Mouse (Mus musculus) cerebellum, postnatal 25 days (tissue): Measurements from ENCODE around the gene Cabin1.
A peak's percentile ranks its signal among the peaks of the same experiment; 100 is the strongest.

Experiments
- DNase-seq, 2 experiments: peaks; one replicate each; pipeline ENCODE4 v3.0.0; 2021; ENCODE audit warnings: mixed read lengths in 2 of 2

Gene Cabin1

DNA sequence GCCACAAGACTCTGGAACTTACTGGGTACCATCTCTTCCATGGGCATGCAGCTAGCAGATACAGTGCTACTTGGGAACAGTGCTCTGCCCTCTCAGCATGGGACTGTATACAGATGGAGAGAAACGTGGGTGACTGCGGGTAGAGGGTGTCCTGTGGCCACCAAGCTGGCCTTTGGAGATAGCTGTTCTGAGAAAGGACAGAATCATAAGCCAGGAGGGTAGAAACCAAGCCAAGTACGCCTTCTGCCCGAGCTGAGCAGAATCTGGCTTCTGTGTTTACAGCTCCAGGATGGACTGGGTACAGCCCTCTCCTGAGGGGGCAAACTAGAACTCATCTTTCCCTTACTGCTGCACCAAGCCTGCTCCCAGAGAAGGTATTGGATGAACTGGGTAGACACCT is 101.6 kb downstream of the Cabin1 start:
- DNase-seq: peak; percentile 85 to 86

DNA sequence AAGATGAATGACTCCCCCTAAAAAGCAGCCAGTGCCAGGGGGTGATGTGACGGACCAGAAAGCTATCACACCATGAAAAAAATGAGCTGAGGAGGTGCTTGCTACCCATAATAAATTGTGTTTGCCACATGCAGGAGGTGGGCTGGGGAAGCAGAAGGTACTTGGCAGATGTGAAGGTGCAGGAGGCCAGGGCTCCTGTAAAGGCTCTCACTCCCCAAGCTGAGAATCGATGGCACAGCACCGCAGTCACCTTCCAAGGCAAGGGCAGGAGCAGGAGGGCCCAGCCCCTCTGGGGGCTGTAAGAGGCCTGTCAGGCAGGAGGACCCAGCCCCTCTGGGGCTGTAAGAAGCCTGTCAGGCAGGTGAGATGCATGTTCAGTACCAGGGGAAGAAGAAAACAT is 102.3 kb downstream of the Cabin1 start:
- peak in 1 of 2 experiments; percentile 48 for DNase-seq

DNA sequence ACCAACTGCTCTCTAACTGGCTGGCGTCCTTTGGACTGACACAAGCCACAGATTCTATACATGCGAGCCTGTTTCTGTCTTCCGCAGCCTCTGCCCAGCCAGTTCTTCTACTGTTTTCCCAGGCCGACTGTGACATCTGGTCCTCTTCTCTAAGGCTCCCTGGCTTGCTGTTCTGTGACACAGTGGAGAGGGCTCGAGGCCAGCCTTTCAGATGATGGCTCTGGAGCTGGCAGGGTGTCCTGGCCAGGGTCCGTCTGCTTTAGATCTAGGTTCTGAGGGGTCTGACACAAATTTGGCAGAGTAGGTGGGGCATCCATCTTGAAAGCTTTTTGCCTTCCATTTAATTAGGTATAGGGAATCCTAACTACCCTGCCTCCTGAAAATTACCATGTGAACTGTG is 102.8 kb downstream of the Cabin1 start:
- DNase-seq: peak; percentile 60 to 65

DNA sequence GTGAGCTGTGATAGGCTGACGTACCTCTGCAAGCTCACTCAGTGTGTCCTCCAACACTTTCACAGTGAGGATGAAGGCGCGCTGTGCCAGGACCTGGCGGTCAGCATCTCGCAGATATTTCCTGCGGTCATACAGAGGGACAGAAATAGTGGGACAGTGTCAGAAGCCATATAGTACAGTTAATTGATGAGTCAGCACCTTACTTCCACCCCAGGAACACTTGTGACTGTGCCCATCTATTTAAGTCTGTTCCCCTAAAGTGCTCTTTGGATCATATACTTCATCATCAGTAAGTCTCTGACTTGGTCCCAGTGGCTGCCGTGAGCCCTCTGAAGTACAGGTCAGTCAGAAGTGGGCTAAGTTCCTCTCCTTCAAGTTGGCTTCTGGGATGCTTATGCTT is 106.4 kb downstream of the Cabin1 start:
- no peak for DNase-seq

DNA sequence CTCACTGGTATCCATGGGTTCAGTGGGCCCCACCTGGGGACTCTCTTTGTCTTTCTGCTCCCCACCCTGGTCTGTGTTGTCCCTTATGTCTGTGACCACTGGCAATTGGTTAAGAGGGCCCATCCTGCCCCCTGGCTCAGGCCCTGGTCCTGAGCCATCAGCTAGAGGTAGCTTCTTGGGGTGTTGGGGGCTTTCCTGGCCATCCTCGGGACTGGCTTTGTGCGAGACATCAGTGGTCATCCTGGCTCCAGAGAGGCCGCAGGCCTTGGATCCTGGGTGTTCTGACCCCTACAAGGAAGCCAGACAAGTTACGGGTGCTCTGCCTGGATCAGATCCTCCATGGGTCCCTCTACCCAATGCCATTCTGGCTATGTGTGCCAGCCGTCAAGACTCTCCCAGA is 107.0 kb downstream of the Cabin1 start:
- DNase-seq: no peak

DNA sequence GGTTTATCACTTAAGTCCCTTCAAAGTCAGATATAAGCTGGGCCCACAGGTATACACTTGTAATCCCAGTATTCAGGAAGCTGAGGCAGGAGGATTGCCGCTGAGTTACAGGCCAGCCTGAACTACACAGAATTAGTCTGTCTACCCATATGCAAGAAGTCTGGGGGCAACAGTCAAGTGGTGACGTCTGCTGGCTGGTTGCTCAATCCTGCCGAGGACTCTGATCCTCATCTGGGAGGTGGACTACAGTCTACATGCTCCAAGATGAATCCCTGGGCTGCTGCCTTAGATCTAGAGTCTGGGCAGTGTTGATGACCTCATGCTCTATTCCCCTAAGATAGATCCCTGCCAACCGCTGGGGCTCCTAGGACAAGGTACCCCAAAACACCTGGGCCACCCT is 110.1 kb downstream of the Cabin1 start:
- no peak for DNase-seq

DNA sequence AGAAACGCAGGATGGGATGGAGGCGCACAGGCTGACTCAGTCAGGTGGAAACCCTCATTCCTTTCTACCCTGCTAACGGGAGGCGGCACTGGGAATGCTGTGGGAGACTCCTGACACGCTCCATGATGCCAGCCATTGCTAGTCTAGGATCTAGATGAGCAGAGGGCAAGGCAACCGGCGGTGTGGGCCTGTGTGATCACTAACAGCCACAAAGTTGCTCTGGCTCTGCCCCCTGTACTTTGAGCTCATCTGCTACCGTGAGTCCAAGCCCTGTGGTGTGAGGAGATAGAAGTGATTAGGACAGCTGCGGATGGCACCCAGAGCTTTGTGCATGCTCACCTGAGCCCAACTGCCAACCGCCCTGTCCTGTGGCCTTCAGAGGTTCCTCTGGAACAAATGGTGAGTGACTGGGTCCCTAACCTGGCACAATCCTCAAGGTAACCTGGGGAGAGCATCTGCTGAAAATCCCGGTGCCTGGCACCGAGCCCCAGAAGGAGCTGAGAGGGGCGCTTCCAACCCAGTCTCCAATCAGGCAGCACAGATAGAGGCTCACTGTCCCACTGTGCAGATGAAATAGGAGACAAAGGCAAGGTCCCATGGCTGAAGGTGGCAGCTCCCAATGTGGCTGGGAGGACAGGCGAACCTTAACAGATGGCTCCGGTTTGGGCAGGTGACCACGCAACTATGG is 112.6 kb downstream of the Cabin1 start:
- peak; percentile 54 to 57 for DNase-seq

DNA sequence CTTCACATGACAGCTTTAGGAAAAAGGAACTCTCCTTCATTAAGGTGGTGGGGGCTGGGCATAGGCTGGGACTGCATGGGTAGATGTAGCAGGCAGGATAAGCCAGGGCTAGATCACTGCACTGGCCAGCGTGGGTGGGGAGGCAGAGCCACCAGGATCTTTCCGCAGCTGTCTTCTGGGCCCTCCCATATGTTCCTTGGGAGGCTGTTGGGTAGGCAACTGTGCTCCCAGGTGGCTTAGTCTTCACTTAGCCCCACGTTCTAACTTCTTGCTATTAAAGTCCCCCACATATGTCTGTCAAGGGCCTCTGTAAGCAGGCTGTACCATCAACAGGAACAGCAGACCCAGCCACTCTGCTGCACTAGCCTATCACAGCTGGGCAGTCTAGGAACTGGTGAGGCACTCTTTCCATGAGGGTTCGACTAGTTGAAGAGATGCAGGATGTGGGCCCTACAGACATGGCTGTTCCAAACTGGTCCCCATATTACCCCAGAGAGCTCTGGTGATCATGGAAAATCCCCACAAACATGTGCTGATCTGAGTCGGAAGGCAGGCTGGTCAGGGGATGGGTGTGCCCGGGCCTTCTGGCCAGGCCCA is 113.7 kb downstream of the Cabin1 start:
- no peak for DNase-seq

DNA sequence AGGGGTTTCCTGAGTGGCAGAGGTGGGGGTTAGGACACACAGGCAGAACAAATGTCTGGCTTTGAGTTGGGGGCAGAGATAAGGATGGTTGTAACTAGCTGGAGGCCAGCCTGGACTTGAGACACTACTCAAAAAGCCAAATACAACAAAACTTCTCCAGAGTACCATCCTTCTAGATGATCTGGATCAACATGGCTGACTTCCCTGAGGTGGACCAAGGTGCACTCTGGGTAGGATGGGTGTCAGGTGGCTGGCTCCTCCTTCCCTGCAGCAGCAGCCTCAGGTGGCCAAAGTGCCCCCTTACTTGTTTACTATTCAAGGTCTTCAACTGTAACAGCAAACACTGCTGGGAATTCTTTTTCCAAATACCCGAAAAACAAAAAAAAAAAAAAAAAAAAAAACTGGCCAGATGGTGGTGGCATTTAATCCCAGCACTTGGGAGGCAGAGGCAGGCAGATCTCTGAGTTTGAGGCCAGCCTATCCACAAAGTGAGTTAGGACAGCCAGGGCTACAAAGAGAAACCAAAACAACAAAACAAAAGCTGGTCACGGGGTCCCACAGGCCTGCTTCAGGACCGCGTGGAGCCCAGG is 114.6 kb downstream of the Cabin1 start:
- DNase-seq: no peak

DNA sequence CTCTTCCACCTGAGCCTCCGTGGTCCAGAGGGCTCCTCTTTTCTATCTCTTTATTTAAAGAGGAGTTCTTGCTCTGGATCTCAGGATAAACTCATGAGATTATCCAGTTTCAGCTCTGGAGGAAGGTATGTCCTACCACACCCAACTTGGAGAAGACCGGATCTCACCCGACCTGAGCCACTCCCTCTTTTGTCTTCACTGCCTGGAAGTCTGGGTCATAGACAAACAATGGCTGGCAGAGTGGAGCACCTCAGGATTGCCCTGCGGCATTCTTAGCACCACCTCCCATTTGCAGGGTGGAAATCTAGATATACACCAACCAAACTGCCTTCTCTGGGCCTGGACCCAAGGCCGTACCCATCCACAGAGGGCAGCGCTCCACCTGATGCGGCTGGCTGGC is 115.1 kb downstream of the Cabin1 start:
- DNase-seq: peak in 1 of 2 experiments; percentile 13

DNA sequence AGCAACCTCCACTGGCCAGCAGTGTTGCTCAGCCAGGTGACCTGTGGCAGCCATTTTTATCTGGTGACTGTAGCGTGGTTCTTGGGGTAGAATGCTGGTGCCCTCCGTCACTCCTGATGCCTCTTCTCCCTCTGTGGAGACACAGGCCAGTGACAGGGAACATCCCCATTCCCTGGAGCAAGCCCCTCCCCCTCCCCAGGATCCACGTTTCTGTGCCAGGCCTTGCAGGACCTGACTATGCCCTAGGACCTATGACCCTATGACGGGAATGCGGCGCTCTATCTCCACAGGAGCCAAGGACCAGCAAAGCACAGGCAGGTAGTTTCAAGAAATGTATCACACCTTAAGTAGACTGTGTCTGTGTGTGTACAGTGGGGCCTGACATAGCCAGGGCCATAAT is 116.0 kb downstream of the Cabin1 start:
- peak in 1 of 2 experiments; percentile 26 for DNase-seq

DNA sequence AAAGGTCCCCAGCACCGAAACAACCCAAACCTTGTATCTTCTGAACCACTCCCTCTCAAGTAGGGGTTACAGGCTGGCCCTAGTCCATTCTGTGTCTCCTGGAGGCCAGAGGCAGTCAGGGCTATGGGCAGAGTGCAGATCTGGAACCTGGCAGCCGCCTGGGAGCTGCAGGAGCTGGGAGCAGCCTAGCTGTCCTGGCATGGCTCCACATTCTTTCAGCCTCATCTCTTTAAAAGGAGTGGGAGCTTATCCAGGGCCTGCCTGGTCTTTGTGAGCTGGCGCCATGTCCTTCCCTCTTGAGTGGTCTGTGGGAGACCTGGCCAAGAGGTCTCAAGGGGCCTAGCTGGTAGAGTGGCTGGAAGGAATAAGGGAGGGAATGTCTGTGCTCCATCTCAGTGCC is 116.8 kb downstream of the Cabin1 start:
- peak; percentile 69 to 77 for DNase-seq

DNA sequence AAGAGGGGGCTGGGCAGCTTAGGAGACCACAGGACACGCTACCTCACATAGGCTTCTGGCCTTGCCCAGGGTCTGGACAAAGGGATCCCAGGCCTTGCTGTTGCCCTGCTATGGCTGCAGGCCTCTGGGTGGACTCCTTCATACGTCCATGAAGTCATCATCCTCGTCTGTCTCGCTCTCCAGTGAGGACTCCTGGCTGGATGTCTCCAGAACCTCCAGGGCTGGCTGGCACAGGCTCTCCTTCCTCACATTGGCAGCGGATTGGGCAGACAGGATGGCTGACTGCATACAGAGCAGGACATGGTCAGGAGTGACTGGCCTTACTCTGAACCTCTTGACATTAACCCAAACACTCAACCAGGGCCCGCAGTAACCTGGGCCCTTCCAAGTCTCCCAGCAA is 117.7 kb downstream of the Cabin1 start:
- peak; percentile 54 to 65 for DNase-seq

DNA sequence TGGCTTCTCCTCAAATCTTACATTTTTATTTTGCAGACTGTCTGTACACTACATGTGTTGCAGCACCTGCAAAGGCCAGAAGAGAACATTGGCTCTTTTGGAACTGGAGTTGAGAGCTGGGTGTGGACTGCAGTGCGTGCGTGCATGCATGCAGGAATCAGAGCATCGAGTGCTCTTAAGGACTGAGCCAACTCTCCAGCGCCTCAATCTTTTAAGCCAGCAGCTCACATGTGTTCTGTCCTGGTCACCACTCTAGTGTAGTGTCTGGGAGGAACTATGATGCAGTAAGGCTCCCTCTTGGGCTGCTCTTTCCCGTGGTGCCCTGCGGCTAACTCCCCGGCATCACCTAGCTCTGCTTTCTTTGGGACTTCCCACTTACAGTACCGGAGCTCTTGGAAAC is 118.5 kb downstream of the Cabin1 start:
- DNase-seq: peak; percentile 10 to 20

DNA sequence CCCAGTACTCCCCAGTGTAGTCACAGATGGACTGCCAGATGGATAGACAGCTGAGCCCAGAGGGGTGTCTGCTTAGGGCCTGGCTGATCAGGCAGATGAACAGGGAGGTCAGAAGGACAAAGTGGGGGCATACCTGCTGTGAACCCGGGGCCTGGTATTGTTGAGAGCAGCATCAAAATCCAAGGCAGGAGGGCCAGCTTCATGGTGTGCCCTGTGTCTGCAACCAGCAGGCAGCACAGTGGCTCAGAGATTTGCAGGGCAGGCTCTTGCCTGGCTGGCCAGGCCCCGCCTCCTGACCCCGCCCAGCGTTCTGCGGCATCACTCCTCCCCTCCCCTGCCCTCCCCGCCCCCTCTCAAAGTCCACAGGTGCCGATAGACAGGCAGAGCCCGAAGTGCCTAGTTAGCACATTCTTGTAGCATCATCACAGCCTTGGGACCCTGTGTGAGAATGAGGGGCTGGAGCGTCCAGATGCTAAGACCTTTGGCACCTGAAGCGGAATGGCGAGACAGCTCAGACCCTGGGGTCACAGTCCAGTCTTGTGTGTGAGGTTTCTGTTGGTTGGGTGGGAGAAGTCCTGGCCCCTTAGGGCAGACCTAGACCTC is 120.3 kb downstream of the Cabin1 start, which contains the start of gene Susd2:
Gene Susd2, minus strand, starts transcription at position 268 of the 603 bp plus-strand sequence.
- DNase-seq: peak; percentile 92 to 93

DNA sequence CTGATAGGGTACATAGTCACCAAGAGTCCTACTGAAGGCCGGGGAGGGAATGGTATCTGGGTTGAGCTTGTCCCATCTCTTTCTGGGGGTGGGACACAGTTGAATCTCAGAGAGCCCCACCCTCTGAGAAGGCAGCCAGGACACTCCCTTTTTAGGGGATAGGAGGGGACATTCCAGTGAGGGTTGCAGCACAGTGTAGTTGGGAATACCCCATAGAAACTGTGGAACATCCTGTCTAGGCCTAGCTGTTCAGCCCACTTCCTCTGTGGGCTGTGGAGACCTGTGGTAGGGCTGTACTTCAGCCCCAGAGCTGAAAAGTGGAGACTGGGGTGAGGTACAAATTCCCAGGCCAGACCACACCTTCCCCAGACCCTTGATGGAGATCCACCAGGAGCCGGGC is 121.2 kb downstream of the Cabin1 start:
- no peak for DNase-seq

DNA sequence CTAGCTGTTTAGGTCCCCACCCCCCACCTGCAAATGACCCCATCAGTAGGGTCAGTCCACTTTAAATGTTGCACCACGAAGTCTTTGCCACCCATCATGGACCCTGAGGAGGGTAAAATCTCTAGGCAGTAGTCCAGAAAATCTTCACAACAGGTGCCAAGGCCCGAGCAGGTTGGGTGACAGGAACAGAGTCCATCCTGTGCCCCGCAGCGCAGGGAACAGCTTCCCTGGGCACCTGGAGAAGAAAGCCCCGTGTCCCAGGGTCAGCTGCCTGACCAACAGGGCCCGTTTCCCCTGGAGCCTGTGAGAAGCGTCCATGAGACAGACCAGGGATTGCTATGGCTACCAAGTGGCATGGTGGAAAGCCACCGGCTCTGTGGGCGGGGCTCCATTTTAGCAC is 121.7 kb downstream of the Cabin1 start:
- DNase-seq: peak; percentile 27

DNA sequence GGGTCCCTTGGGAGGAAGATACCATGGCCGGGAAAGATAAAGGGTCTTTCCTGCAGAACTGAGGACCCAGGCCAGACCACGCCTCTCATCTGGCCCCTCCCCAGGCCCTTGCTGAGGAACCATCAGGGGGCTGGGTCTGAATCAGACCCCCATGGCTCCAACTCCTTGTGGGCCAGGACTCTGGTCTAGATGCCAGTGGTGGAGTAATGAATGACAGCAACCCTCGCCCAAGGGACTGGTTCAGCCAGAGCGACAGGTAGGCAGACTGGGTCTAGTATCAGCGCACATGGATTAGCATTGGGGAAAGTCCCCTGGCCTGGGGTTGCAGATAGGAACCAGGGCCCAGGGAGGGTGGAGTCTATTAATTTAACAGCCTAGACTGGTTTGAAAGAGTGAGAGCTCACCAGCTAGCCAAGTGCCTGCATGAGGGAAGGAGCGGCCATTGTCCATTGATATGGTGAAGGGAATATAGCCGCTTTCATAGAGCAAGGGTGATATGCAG is 122.4 kb downstream of the Cabin1 start:
- peak; percentile 17 to 20 for DNase-seq

DNA sequence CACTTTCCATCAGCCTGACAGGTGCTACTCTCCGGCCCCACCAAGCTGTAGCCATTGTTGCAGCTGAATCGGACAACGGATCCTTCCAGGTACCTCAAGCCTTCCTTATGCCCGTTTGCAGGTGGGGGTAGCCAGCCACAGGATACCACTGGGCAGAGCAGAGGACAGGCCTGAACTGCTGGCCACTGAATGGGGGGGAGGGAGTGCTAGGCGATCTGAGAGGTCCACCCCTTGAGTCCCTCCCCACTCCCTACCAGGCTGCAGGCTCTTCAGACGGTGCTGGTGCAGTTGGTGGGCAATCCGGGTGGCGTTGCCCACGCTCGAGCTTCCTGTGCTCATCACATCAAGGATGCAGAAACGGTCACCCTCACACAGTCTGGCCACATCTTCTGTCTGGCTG is 126.4 kb downstream of the Cabin1 start:
- DNase-seq: no peak

DNA sequence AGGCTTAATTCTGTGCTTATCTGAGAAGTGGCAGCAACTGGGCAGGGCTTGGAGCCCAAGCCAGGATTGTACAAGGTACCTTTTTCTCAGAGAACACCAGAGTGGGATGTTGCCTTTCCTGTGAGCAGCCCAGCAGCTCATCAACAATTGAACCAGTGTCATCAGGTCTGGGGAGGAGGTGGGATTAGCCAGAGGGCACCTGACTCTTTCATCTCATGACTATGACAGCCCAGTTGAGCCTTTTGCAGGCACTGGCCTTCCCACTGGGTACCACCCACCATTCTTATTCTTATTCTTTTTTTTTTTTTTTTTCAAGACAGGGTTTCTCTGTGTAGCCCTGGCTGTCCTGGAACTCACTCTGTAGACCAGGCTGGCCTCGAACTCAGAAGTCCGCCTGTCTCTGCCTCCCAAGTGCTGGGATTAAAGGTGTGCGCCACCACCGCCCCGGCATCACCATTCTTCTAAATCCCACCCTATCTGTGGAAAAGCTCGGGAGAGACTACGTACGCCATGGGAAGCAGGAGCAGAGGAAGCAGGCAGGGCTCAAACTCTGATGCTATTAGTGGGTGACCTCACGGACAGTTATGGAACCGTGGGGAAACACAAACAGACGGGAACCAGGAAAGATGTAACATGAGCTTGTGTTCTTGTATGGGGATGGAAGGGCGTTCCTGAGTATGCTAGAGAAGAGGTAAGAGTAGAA is 127.9 kb downstream of the Cabin1 start:
- DNase-seq: no peak

DNA sequence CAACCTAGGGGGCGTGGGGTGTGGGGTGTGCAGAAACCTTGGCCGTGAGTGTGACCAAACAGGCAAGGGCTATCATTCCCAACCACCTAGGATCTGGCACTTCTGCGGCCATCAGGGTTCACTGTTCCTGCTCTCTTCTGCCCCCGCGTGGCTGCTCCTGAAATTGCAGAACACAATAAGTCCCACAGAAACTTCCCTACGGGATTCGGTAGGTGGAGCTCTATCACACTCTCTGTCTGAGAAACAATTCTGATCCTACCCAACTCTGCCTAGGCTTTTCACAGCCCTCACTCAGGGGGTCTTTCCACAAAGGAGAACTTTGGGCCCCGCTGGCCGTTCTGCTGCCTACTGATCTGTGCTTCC is 128.5 kb downstream of the Cabin1 start:
- DNase-seq: peak; percentile 95 to 97

DNA sequence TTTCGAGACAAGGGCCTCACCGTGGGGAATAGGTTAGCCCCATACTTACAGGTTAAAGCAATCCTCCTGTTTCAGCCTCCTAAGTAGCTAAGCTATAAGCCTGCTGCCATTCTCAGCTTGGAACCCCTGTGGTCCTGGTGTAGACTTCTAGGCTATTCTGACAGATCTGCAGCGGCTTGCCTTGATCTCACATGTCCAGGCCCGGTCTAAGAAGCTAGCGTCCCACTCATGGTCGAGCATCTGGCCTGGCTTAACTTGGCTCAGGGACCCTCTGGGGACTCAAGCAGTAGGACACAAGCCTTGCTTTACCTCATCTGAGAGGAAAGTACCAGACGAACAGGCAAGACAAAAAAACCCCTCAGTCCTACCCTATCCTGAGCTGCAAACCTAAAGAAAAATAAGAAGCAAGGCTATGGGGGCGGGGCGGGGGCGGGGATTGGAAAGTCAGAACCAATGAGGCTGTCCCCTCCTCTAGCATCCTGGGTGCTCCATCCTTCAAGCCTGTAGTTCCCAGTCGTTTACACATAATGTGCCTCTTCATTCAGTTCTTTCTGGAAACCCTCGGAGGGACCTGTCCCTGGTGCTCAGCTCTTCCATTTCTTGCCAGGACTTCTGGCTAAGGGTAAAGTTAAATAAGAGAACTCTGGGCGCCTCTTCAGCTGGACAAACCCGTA is 129.0 kb downstream of the Cabin1 start:
- no peak for DNase-seq

DNA sequence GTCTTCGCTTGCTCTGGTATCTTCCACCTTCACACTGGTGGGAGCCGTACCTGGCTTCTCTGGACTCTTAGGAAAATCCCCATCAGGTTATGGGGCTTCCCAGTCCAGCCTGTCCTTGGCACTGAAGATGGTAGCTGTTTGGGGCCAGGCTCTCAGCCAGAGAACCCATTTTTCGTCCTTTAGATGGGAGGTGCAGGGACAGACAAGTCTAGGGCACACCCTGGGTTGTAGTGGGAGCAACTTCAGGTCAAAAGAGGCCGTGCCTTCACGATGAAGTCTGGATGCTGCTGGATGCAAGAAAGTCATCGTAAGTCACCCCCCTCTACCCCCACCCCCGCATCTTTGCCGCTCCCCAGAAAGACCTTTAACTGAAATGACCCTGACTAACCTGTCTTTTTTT is 129.5 kb downstream of the Cabin1 start:
- no peak for DNase-seq
